Mouse (Mus musculus) fat pad, adult 2 months (tissue): ENCODE measurements around the gene Tmem30c.

ENCODE experiments used
- DNase-seq: peaks from one replicate; pipeline ENCODE4 v3.0.0-alpha.2; 2011; ENCODE audit warnings: low read depth, low spot score; ENCODE audit errors: extremely low read depth

Gene Tmem30c

DNA sequence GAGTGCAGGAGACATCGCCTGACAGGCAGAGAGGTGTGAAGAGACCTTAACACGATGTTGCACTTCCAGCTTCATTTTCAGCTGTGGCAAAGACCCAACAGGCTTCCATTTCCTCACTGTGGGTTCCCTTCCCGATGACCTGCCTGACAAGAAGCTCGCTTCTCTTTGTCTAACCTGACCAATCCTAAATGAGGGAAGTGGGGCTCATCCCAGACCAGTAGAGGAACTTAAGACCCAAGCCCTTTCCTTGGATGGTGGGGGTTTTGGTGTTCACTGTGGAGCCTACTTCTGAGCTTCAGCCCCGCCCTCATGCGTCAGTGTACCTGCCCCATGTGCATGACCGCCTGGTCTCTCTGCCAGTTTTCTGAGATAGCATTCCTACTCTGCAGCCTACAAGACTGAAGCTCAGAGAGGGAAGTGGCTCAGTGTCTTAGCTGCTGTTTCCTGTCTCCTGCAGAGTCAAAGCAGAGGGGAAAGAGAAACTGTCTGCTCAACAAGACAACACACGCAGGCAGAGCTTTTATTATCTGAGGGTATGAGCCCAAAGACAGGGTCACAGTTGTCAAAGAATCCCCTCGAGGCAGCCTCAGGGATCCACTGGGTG is 8.9 kb upstream of the Tmem30c start:
- no peak for DNase-seq

DNA sequence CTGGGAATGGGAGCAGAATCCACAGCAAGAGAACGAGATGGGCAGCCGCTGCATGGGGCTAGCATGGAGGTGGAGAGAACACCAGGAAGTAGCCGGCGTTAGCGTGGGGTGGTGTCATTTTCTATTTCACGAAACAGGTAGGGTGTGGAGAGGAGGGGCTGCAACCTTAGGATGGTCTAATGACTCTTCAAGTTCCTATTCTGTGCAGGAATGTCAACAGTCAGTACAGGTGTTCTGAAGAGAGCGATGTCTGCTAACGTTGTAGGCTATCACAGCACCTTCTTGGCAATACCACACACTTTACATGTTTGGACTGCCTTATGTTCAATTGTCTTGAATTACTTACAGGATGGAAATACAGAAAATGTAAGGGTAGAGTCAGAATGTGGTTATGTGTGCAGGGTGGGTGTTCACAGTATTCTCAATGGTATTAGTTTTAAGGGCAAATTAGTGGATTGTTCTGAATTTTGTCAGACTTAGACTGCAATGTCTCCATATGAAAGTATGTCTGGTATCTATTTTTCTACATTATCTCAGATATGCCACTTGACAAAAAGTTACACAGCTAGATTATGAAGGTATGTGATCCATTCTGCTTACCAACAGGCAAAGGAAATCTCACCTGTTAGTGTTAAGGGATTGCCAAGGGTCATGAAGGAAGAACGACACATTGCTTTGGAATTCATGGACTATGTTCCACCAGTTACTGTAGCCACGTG is 2.7 kb upstream of the Tmem30c start:
- DNase-seq, result no peak

DNA sequence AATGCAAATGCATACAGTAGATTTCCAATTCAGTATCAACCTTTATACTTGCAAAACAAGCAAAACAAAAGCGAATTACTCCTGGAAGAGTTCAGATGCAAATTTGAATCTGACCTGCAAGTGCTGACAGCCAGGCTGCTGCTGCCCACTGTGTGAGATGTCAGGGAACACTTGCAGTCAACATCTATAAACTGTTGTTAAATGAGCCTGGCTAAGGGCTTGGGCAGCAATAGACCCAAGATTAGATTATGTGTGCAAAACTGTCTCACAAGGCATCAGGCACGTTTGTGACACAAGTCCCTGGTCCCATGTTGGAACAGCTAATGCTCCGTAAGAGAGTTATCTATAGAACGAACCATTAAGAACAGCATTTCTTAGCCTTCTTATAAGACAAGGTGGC is 369 bp downstream of the Tmem30c start:
- DNase-seq, result no peak

DNA sequence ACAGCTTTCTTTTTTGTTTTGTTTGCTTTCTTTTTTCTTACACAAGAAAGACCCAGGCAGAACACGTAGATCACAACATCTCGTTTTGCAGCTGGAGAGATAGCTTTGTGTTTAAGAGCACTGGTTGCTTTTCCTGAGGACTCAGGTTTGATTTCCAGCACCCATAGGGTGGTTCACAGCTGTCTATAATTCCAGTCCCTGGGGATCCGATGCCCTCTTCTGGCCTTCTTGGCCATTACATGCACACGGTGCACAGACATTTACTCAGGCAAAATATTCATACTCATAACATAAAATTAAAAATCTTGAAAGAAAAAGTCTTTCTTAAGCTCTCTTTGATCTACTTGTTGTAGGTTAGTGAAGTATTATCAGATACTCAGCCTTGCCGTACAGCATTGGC is 969 bp downstream of the Tmem30c start:
- no peak for DNase-seq

DNA sequence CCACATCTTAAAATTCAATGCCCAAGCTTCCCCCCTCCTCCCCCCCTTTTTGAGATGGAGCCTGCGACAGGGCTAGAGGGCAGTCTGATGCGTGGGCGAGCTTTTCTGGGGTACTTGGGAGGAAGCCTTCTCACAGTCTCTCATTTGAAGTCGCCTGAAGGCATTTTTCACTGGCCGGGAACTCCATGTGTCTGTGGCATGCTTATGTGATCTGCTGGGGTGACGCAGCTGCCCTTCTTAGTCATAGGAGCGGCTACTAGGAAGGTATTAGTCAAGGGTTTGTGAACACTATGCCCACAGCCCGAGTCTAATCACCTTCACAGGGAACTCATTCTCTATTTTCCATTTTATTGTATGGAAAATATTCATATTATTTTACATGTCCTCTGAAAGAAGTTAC is 11.2 kb downstream of the Tmem30c start:
- no peak for DNase-seq

DNA sequence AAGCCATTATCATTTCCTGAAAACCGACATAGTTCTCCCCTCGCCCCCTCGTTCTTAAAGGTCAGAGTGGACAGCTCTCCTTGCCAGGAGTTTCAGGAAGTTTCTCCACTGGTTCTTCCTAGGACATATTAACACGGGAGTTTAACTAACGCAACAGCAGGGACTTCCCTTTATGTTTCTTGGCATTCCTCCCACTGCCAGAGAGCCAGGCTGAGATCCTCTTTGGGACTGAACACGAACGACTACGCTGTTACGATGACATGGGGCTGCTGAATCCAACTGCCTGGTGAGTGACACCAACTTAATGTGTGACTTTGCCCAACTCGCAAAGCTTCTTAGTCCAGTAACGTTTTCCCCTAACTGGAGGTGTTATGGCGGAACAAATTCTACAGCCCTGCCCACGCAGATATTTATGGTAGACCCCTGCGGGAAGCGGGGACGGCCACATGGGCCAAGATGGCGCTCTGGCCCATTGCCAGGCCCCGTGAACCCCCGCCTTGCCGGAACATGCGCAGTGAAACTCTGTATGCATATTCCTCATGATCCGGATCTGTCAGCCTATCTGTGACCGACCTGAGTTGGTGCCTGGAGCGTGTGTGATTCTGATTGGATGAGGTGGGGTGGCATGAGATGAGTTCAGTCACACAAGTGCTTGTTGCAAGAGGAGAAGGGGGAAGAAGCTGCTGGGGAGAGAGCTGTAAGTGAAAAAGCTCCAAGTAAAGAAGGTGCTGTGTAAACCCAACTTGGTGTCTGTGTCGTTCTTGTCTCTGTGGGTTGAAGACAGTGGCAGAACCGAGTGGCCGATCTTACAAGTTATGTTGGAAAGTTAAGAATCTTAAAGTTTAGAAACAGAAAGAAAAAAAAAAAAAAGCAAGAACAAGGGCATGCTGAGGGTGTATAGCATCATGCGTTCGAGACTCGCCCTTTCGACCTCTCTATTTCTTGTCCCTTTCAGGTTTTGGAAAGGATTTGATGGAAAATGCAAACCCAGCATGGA is 12.1 kb downstream of the Tmem30c start:
- no peak for DNase-seq

DNA sequence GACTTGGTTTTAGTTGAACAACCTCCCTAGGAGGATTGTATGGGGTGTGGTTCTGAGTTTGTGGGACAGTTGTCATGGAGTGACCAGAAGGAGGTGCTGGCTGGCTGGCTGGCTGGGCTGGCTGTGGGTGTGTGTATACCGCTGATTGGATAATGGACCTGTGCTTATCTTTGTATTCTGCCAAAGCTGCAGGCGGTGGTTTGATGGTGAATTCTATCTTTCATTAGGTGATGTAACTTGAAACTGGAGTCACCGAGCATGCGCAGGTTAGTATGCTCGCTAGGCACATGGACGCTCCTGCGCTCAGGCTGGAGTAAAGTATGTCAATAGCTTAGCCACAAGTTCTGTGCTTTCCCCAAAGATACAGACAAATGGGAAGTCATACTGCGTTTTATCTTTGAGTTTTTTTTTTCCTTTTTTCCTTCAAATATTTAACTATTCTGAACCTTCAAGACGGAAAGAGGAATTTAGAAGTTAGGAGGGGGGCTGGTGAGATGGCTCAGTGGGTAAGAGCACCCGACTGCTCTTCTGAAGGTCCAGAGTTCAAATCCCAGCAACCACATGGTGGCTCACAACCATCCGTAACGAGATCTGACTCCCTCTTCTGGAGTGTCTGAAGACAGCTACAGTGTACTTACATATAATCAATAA is 13.6 kb downstream of the Tmem30c start:
- DNase-seq, result no peak

DNA sequence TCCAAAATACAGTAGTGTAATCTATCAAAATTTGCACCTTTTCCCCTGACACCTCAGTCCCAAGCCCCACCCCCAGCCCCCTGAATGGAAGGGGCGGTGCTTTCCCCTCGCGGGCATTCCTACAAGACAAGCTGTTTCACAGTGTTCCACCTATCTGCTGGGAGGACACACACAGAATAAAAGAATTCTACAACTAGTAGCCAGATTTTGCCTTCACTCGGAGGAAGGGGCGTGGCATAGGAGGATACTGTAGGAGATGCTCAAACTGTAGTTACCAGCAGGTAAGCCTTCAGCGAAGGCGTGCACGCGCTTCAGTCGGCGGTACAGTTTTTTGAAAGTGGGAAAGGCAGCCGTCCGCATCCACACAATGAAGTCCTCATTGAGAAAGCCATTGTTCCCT is 22.9 kb downstream of the Tmem30c start:
- DNase-seq, result no peak

DNA sequence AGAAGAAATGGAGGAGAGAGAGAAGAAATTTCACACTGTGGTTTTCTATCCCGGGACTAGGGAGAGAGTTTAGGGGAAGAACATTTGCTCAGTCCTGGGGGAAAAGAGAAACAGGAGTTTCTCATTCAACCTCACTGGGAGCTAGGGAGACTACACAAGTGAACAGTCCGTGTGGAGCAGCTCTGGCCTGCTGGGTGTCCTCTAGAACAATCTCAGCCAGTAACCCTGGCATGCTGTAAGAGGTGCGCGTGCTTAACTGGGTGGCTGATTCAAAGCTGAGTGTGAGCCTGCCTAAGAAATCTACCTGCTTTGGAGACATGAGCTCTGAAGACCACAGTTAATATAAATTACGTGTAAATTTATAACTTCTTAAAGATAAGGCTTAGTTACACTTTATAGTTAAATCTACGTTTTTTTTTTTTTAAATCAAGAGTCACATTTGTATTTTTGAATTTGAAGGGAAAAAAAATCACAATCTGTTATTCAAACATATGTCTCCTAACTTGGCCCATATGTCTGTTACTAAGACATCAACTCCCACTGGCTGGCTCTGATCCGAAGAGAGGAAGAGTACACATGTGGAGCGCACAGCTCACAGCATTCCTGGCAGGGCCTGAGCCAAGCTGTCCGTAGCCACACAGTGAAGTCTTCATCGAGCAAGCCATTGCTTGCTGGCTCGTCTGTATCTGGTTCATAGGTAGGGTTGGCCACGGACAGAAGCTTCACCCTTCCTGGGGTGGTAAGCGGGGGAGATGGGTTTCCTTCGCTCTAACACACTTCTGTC is 24.4 kb downstream of the Tmem30c start:
- DNase-seq, result no peak

DNA sequence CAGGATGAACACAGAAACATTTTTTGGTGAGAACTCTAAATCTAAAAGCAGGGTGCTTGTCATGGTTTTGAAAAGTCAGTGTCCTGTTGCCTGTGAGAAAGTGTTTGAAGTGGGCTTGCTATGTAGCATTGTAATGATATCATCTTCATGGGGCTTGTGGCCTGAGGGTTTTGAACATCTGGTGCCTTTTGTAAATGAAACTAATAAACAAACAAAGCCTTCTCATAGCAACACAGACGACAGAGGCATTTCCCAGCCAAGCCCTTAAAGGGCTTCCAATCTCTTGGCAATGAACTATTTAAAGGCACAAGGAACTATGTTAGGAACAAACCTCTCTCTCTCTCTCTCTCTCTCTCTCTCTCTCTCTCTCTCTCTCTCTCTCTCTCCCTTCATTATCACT is 25.6 kb downstream of the Tmem30c start:
- DNase-seq, result no peak

DNA sequence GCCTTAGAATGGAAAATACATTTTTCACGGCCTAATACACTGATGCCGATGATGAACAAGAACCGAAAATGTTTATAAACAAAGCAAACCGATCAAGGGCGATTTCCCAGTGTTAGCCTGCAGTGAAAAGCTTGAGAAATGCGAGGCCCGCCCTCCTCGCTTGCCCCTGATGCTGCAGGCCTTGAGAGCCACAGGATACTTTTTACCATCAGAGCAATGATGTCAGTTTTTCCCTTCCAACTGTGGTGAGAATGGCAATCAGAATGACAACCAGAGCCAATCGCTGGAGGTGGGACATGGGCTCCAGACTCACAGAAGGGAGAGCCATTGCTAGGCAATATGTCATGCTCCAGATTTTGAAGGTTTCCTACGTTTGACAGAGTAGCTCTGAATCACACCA is 32.5 kb downstream of the Tmem30c start:
- DNase-seq, result no peak

DNA sequence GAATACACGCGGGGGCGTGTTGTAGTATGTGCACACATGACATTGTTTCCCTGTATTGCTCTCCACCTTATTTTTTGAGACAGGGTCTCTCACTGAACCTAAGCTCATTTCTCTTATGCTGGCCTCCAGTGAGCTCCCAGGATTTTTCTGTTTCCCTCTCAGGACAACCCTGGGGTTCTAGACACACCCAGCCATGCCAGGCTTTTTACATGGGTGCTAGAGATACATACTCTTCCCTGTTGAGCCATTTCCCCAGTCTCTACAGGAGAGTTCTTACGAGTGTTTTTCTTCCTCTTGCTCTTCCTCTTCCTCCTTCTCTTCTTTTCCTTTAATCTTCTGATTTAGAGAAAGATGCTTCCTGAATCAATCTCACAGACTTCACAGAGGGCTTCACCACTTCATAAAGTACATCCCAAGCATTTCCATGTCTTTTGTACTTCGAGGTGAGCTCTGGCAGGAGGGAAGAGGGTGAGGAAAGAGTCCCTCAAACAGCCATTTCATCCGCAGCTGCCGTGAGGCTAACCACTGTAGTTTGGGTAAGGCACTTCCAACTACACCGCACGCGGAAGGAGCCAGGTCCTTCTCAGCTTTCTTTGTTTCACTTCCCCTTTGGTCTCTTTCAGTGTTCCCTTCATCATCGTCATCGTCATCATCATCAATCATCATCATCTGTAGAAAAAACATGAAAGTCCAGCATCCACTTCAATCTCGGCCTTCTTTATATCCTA is 33.1 kb downstream of the Tmem30c start:
- no peak for DNase-seq

DNA sequence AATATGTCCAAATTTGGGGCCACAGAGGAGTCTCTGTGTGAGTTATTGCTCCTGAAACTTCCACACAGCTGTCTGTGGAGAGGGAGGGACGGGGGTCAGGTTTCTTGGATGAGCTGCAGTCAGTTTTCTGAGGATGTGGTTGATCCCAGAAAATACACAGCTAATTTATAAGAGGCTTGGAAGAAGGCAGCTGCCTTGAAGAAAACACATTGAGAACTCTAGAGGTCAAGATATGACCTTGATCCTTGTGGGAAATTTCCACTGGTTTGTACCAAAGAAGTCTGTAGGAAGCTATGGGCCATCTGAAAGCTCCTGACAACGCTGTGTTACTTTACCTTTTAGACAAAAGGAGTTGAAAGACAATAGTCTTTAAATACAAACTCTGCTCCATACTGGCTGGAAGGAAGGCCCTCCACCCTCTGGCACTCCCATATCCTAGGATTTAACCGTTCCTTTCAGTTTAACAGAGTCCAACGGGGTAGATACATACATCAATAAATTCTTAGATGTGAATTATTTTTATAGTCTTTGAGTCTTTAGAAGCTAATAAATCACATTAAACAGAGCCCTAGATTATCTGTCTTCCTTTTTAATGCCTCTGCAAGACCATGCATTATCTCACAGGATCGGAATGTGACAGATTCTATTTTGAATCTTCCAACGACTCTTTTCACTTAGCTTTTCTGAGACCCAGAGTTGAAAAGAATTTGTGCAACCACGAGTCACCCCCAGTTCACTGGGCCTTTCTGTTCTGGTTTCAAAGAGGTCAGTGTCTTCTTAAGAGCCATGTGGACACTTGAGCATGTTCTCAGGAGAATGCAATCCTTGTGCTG is 40.9 kb downstream of the Tmem30c start:
- DNase-seq, result no peak

DNA sequence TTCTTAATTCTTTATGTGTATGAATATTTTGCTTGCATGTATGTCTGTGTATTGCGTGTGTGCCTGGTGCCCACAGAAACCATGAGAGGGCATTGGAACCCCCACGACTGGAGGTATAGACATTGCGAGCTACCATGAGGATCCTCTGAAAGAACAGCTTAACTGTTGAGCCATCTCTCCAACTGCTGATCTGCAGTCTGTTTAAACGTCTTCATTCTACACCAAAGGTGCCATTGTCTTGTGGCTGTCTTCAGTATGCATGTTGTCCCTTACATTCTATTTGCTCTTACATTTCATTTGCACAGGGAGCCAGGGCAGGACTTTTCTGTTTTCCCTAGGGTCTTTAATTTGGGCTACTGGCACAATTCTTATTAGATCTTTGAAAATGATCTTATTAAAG is 41.7 kb downstream of the Tmem30c start:
- no peak for DNase-seq

DNA sequence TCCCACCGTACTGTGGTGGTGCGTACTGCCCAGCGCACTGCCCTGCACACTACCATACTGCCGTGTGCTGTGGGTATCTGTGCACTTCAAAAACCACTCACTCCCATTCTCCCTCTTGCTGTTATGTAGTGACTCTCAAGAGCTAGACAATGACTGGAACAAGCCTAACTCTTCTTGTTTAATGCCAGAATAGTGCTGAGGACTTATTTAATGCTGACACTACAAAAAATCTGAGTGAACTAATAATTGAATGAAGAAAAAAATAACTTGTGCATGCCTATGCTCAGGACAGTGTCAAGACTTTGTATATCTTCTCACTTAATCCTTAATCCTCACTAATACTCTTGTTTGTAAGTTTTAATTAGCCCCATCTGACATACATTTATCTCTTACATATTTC is 45.2 kb downstream of the Tmem30c start:
- no peak for DNase-seq

DNA sequence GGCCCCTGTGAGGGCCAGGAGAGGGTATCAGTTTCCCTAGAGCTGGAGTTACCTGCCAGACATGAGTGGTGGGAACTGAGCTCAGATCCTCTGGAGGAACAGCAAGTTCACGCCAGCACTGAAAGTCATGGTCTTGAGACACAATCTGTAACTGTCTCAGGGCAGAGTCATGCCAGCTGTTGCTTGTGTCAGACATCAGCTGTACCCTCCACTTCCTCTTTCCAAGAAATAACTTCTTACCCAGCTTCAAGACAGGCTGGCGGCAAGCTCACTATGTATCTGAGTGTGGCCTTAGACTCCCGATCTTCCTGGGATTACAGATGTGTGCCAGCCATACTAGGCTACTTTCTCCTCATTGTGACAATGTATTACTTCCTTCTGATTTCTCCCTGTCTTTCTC is 46.1 kb downstream of the Tmem30c start:
- DNase-seq, result no peak

DNA sequence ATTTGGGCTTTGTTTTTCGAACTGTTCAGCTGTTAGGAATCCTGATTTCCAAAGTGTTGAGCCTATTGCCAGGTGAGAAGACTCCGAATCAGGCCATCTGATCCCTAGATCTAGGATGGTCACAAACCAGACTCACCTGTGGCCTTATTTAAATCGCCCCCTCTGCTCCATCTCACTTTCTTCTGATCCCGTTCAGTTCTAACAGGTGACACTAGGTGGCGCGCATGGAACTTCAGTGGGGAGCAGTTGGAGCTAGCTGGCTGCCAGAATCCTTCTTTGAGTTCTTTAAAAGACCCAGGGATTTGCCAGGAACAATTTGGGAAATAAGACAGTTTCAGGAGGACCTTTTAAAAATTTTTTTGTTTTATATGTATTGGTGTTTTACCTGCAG is 48.8 kb downstream of the Tmem30c start:
- DNase-seq, result no peak

DNA sequence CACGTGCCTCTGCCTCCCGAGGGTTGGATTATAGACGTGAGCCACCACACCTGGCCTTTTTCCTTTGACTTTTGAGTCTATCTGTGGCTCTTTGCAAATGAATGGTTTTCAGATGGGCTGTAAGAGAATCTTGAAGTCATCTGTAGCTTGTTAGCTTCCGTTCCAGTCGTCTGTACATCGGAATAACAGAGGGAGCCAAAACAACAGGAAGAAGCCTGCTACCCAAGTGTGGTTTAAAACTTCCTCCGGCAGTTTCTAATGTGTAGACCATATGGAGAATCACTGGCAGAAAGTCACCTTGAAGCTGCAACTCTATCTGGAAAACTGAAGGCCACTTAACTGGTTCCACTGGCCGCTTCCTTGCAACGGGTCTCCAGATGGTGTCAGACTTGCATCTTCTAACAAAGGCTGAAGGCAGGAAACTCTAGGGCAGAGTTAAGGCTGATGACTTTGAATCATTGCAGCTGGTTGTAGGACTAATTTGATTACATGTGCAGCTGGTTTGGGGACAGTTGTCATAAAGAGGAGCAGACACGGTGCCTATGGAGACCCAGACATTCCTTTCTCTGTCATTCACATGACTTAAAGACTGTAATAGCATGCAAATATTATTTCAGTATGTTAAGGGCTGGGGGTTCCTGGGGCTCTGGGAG is 49.3 kb downstream of the Tmem30c start:
- no peak for DNase-seq

DNA sequence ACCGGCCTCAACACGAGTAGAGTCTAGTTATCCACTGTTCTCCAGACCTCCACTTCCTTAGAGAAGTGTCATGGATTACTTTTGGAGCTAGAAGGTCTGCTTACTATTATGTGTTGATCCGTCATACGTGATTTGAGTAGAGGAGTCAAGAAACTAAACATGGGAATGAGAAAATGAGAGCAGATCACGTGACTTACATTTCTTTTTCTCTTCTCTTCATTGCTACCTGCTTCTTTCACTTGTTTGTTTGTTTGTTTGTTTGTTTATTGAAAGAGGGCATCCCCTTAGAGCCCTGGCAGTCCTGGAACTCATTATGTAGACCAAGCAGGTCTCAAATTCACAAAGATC is 49.8 kb downstream of the Tmem30c start:
- no peak for DNase-seq
